15 mouse cellular contexts compared by ENCODE assay signal in the genomic region with DNA sequence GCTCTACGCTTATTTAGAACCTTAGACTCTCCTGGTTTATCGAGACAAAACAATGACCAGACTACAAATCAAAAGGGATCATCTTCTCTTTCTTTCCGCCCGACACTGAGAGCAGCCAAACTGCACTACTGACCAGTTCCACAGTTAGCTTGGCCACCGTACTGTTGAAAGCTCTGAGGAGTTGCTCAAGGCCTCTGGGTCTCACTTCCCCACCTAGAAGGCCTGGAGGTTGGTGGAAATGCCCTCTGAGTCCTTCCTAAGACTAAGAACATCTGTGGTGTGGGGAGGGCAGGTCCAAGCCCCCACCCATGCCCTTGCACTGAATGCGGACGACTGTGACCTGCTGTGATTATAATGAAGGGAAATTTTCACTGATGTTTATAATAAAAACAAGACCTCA.
"Had no signal": no experiment of that assay in that cellular context is flagged by ENCODE, and none has a peak within 500 bp of the region (broad histone marks: within the 10 kb centered on the region; RNA-seq: fewer than 3 reads in every experiment).

No protein-coding gene starts in this region.

- H3K27ac ChIP-seq: neural tube, embryonic 15.5 days; stomach, embryonic 15.5 days; stomach, postnatal 0 days had no signal

- H3K27me3 ChIP-seq: neural tube, embryonic 15.5 days; stomach, embryonic 15.5 days had no signal

- H3K4me2 ChIP-seq: neural tube, embryonic 15.5 days; stomach, embryonic 15.5 days had no signal

- H3K9ac ChIP-seq: neural tube, embryonic 15.5 days; stomach, embryonic 15.5 days had no signal

- DNase-seq: retina, postnatal 1 day; right cerebral cortex, adult 18-20 months; right cerebral cortex, postnatal 14 days; right cerebral cortex, postnatal 25 days; right cerebral cortex, postnatal 4 days; spleen, adult 18-20 months; thymus, adult 18-20 months; thymus, adult 2 months; thymus, postnatal 14 days; thymus, postnatal 25 days; thymus, postnatal 36 days; thymus, postnatal 4 days had no signal

- H3K9me3 ChIP-seq: neural tube, embryonic 15.5 days; stomach, embryonic 15.5 days had no signal

- H3K4me1 ChIP-seq: stomach, embryonic 15.5 days had no signal

- H3K4me3 ChIP-seq: neural tube, embryonic 15.5 days; stomach, embryonic 15.5 days had no signal
